Mouse (Mus musculus) spleen, postnatal 36 days (tissue): Measurements from ENCODE around the gene Hmgb4.

Experiments
- DNase-seq, 2 experiments: peaks; one replicate each; pipeline ENCODE4 v3.0.0; 2022; ENCODE audit warnings: low spot score in 2 of 2, mixed read lengths in 1 of 2

The Hmgb4 gene

GRCm38 (mm10) chr4:128224453-128224852 is 36.3 kb downstream of the Hmgb4 start:
- no peak for DNase-seq

GRCm38 (mm10) chr4:128217991-128218595 is 42.7 kb downstream of the Hmgb4 start:
- no peak for DNase-seq
